Mouse (Mus musculus) heart, embryonic 14.5 days (tissue): ENCODE results near the gene Mthfd1l. TPM values are rescaled to one million over a fixed set of nuclear protein-coding genes. Genes with fewer than 3 reads are reported as not detected.
"Not testable (repeated sequence)": the region's sequence is repeated elsewhere in the genome, so short reads cannot be mapped to it uniquely, and the experiment has no call there.

Experiments used
- ATAC-seq: fragments of 200-750 bp; cut with Nextera tagmentation; 2 replicates; pipeline ENCODE4 v1.8.0; 2017; ENCODE audit warnings: low read depth, moderate TSS enrichment; ENCODE audit not compliant: insufficient number of reproducible peaks, insufficient read depth, low FRiP score
- H3K27ac ChIP-seq, 2 experiments: fragments of 200-500 bp in 1 of 2; fragments of 300-500 bp in 1 of 2; sonication (generic) in 1 of 2; replicated peaks in 1 of 2; 2 replicates each; pipeline ENCODE4 v1.5.1; 2012 to 2014; ENCODE audit warnings: low read depth in 2 of 2, low read length in 2 of 2, control low read depth in 1 of 2, mild to moderate bottlenecking in 1 of 2, mixed read lengths in 1 of 2; ENCODE audit not compliant: control insufficient read depth in 1 of 2, insufficient read depth in 1 of 2
- H3K27me3 ChIP-seq: fragments of 300-500 bp; sonication (generic); 2 replicates; pipeline ENCODE4 v1.6.1; 2014; ENCODE audit warnings: mild to moderate bottlenecking, low read length, control low read depth; ENCODE audit not compliant: control insufficient read depth, insufficient read depth
- H3K36me3 ChIP-seq: fragments of 300-500 bp; sonication (generic); 2 replicates; pipeline ENCODE4 v1.6.1; 2014; ENCODE audit warnings: mild to moderate bottlenecking, control low read depth, low read length, mixed read lengths; ENCODE audit not compliant: control insufficient read depth, insufficient read depth
- H3K4me1 ChIP-seq, 2 experiments: fragments of 200-500 bp in 1 of 2; fragments of 300-500 bp in 1 of 2; sonication (generic) in 1 of 2; 2 replicates each; pipeline ENCODE4 v1.6.1; 2012 to 2014; ENCODE audit warnings: low read length in 2 of 2, control low read depth in 1 of 2, mixed read lengths in 1 of 2; ENCODE audit not compliant: control insufficient read depth in 2 of 2, insufficient read depth in 2 of 2
- H3K4me2 ChIP-seq: fragments of 300-500 bp; sonication (generic); 2 replicates; pipeline ENCODE4 v1.6.1; 2014; ENCODE audit warnings: mild to moderate bottlenecking, low read length
- H3K4me3 ChIP-seq, 2 experiments: fragments of 200-500 bp in 1 of 2; fragments of 300-500 bp in 1 of 2; sonication (generic) in 1 of 2; 2 replicates each; pipeline ENCODE4 v1.5.1; 2012 to 2014; ENCODE audit warnings: low read length in 2 of 2, mild to moderate bottlenecking in 2 of 2, control low read depth in 1 of 2, low read depth in 1 of 2, moderate library complexity in 1 of 2; ENCODE audit not compliant: control insufficient read depth in 1 of 2, insufficient read depth in 1 of 2
- H3K9ac ChIP-seq: fragments of 300-500 bp; sonication (generic); 2 replicates; pipeline ENCODE4 v1.6.1; 2014; ENCODE audit warnings: mild to moderate bottlenecking, low read length
- H3K9me3 ChIP-seq: fragments of 300-500 bp; sonication (generic); 2 replicates; pipeline ENCODE4 v1.6.1; 2016; ENCODE audit warnings: low read length, control low read depth; ENCODE audit not compliant: control insufficient read depth
- WGBS: fragments of 180-500 bp; shearing (Covaris S2); extraction: QIAGEN DNeasy Blood & Tissue Kit; methylation state at CpG from one replicate; pipeline ENCODE4 v1.1.7; 2014; 5-methylcytosine and 5-hydroxymethylcytosine counted together
- polyA plus RNA-seq: library from polyadenylated mRNA; unstranded; fragments of >200 nt; fragmentation: Nextera tagmentation; extraction: Ambion mirVana; gene quantifications from 2 replicates; pipeline ENCODE4 v1.2.1, GENCODE M21; 2014

Gene Mthfd1l
- polyA plus RNA-seq, 1 experiment from 2014 or later = 8.8 TPM

DNA sequence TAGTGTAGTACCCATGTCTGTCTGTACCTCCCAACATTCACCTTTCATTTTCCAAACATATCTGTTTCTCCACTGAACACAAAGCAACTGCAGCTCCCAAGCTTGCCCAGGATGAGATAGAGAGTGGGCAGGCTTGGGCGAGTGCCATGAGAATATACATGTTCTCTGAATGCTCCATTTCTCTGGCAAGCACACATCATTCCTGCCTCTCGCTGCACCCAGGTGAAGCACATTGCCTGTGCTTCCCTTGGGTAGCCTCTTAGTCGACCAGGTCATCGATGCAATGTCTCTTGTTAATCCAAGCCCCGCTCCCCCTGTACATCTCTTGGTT is 140.4 kb downstream of the Mthfd1l start:
- no peak overlapping the region for H3K9ac ChIP-seq
- 85% methylated on average over 5 of the region's 5 CpGs for WGBS
- peaks cover 25 to 30% of the 10 kb centered on the region in 2 experiments for H3K4me1 ChIP-seq
- no peak for ATAC-seq
- no peaks in the 10 kb centered on the region for H3K9me3 ChIP-seq
- H3K36me3 ChIP-seq = no peaks in the 10 kb centered on the region
- no peak overlapping the region for H3K4me3 ChIP-seq
- no peaks in the 10 kb centered on the region for H3K27me3 ChIP-seq
- H3K4me2 ChIP-seq = no peak overlapping the region
- H3K27ac ChIP-seq = peak overlapping the region; percentile 50 to 54; a peak in 3 of 4 replicates

DNA sequence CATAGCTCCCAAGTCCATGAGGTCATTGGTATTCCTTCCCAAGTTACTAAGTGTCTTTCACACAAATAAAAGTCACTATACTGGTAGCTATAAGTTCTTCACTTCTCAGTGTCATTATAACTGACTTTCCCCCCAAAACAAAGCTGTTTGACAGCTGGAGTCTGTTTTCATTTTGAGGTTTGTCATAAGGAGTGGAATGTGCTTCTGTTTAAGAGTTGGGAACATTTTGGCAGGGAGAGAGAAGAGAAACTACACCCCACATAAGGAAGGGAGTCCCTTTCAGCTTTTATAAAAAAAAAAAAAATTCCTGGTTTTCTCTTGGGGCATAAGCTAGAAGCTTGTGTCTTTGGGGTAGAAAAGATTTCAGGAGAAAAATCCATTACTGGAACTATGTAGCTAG is 143.7 kb downstream of the Mthfd1l start:
- H3K27me3 ChIP-seq = no peaks in the 10 kb centered on the region
- H3K9me3 ChIP-seq = no peaks in the 10 kb centered on the region
- peaks cover 15 to 24% of the 10 kb centered on the region in 2 experiments for H3K4me1 ChIP-seq
- no peak overlapping the region; the same call in 1 of the 2 replicates for H3K9ac ChIP-seq
- no peak overlapping the region for H3K4me3 ChIP-seq
- peak overlapping the region in 1 of 2 experiments; percentile 68; a peak in 2 of 4 replicates for H3K27ac ChIP-seq
- peak overlapping the region; percentile 16 for H3K4me2 ChIP-seq
- no peak for ATAC-seq
- H3K36me3 ChIP-seq = no peaks in the 10 kb centered on the region

DNA sequence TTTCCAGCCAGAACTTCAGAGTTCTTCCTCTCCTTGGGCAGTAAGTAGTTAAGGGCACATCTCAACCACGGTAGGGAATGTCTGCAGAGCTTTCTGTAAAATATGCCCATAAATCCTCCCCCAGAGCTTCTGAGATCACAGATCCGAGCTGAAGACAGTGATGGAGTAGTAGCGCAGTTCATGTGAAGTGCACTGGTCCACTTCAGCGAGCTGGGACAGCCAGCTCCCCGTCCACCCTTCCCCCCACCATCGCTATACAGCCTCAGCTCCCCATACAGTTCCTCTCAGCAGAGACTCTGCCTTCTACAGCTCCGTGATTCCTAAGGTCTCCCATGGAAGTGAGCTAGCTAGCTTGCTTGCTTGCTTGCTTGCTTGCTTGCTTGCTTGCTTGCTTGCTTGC is 144.2 kb downstream of the Mthfd1l start:
- peak overlapping the region; percentile 39 to 68; a peak in 3 of 4 replicates for H3K27ac ChIP-seq
- 23% methylated on average over 7 of the region's 7 CpGs for WGBS
- no peaks in the 10 kb centered on the region for H3K36me3 ChIP-seq
- no peak overlapping the region for H3K4me3 ChIP-seq
- H3K4me1 ChIP-seq = peaks cover 12 to 20% of the 10 kb centered on the region in 2 experiments
- no peaks in the 10 kb centered on the region for H3K27me3 ChIP-seq
- H3K9ac ChIP-seq = no peak overlapping the region; the same call in 1 of the 2 replicates
- H3K9me3 ChIP-seq = no peaks in the 10 kb centered on the region
- ATAC-seq = no peak
- H3K4me2 ChIP-seq = peak overlapping the region; percentile 16

- no peaks in the 10 kb centered on the region for H3K27me3 ChIP-seq
- peaks cover 9 to 15% of the 10 kb centered on the region in 2 experiments; a peak in 3 of 4 replicates for H3K4me1 ChIP-seq
- no peak for ATAC-seq
- 83% methylated on average over 4 of the region's 4 CpGs for WGBS
- H3K9ac ChIP-seq = no peak overlapping the region
- H3K4me2 ChIP-seq = no peak overlapping the region
- H3K36me3 ChIP-seq = no peaks in the 10 kb centered on the region
- H3K4me3 ChIP-seq = no peak overlapping the region
- no peak overlapping the region for H3K27ac ChIP-seq
- no peaks in the 10 kb centered on the region for H3K9me3 ChIP-seq
These were observed 146.4 kb downstream of the Mthfd1l start for GRCm38 (mm10) chr10:4119287-4119686.

DNA sequence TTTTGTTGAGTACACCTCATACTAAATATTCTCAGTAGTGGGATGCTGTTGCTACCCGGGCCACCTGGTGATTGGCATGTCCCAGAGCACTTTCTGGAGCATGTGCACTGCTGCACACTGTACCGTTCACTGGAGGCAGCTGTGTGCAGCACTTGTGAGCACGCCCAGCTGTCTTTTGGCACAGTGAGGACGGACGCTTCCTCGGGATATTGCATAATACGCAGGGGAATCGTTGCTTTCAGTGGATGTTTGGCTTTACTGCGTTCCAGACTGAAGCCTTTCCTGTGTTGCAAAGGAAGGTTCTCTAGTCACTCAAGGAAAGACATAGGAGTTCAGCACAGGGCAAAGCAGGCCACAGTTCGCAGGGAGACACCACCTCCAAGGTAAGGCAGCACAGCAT is 147.8 kb downstream of the Mthfd1l start:
- H3K4me3 ChIP-seq = no peak overlapping the region
- H3K27me3 ChIP-seq = no peaks in the 10 kb centered on the region
- H3K9me3 ChIP-seq = no peaks in the 10 kb centered on the region
- peak; percentile 65; the same call in 1 of the 2 replicates for ATAC-seq
- H3K4me1 ChIP-seq = peaks cover 9 to 15% of the 10 kb centered on the region in 2 experiments; a peak in 3 of 4 replicates
- no peak overlapping the region for H3K4me2 ChIP-seq
- peak overlapping the region; percentile 16 to 51; a peak in 2 of 4 replicates for H3K27ac ChIP-seq
- 68% methylated on average over 10 of the region's 10 CpGs for WGBS
- no peak overlapping the region for H3K9ac ChIP-seq
- no peaks in the 10 kb centered on the region for H3K36me3 ChIP-seq

DNA sequence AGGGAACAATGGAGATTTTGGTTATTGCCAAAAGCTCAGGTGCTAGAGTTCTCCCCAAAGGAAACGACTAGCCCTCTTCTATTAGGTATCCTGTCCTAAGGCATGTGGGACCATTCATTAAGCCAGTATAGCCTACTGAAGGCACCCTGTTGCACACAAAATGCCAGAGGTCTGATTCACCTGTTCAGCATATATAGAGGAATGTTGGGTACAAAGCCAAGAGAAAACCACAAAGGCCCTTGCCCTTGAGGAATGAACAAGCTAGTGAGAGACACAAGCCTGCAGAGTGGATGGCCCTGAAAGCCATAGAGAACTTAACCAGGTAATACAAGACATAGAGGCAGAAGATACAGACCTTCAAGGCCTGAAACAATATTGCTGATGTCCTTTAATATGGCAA is 148.3 kb downstream of the Mthfd1l start:
- ATAC-seq = no peak
- Histone ChIP-seq H3K9ac (no peak overlapping the region), H3K9me3 (no peaks in the 10 kb centered on the region), H3K27me3 (no peaks in the 10 kb centered on the region), H3K27ac (peak overlapping the region in 1 of 2 experiments; percentile 51; a peak in 2 of 4 replicates), H3K4me1 (peaks cover 9 to 15% of the 10 kb centered on the region in 2 experiments; a peak in 3 of 4 replicates), H3K4me2 (no peak overlapping the region), H3K4me3 (no peak overlapping the region), H3K36me3 (no peaks in the 10 kb centered on the region)
- WGBS = 85% methylated on average over 1 of the region's 1 CpGs

DNA sequence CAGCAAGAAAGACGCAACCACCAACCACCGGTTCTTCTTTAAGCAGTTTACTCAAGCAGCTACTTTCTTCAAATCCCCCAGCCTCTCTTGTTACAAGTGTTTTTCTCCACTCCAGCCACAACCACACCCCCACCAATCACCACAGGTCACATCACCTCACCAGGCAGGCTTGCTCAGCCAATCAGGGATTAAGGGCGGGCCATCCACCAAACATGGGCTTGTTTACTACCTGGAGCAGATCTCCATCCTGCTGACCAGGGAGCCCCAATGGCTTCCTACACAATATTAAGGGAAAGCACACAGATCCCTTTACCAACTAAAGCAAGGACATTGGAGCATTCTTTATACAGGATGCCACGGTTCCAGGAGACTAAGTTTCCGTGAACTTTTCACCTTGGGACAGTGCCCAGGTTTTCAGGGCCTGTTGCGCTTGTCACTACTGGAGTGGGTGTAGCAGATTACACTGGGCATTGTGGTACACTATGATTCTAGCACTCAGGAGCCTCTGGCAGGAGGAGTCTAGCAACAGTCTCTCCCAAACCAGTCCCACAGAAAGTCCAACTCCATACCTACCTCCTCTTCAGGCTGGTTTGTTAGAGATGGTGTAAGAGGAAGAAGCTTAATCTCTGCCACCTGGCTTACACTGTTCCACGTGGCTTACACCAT is 150.5 kb downstream of the Mthfd1l start:
- peak overlapping the region; percentile 28 to 38; a peak in 1 of 4 replicates for H3K27ac ChIP-seq
- peaks cover 12 to 13% of the 10 kb centered on the region in 2 experiments; a peak in 3 of 4 replicates for H3K4me1 ChIP-seq
- WGBS = 64% methylated on average over 7 of the region's 7 CpGs
- H3K4me2 ChIP-seq, H3K27me3 ChIP-seq, H3K9me3 ChIP-seq, H3K4me3 ChIP-seq, ATAC-seq, H3K36me3 ChIP-seq, H3K9ac ChIP-seq: not testable (repeated sequence)

DNA sequence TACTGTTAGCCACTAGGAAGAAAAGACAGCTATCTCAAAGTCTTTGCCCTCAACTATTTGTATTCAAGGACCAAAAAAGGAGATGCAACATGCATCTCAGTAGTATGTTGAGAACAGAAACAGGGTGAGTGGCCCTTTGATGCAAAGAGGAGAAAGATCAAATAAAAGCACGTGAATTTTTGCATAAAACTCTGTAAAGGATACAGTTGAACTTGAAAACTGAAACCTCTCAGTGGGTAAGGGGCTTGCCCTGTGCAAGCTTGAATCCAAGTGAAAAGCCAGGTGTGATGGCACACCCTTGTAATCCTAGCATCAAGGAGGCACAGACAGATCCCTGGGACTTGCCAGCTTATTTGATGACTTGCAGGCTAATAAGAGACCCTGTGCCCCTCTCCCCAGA is 151.2 kb downstream of the Mthfd1l start:
- Histone ChIP-seq H3K9me3 (no peaks in the 10 kb centered on the region), H3K9ac (no peak overlapping the region), H3K27ac (no peak overlapping the region), H3K4me3 (no peak overlapping the region), H3K4me1 (peaks cover 17% of the 10 kb centered on the region in 2 experiments; a peak in 3 of 4 replicates), H3K4me2 (no peak overlapping the region), H3K27me3 (no peaks in the 10 kb centered on the region), H3K36me3 (no peaks in the 10 kb centered on the region)
- ATAC-seq = no peak
- WGBS = 87% methylated on average over 1 of the region's 1 CpGs
